Mouse (Mus musculus): ENCODE results near the gene Nrp2. TPM values are rescaled to one million over a fixed set of nuclear protein-coding genes. Genes with fewer than 3 reads are reported as not detected.
A peak's percentile ranks its signal among the peaks of the same experiment; 100 is the strongest.

Gene Nrp2
- total RNA-seq, 2 experiments from 2014 or later, result 25.3 to 28.3 TPM

DNA sequence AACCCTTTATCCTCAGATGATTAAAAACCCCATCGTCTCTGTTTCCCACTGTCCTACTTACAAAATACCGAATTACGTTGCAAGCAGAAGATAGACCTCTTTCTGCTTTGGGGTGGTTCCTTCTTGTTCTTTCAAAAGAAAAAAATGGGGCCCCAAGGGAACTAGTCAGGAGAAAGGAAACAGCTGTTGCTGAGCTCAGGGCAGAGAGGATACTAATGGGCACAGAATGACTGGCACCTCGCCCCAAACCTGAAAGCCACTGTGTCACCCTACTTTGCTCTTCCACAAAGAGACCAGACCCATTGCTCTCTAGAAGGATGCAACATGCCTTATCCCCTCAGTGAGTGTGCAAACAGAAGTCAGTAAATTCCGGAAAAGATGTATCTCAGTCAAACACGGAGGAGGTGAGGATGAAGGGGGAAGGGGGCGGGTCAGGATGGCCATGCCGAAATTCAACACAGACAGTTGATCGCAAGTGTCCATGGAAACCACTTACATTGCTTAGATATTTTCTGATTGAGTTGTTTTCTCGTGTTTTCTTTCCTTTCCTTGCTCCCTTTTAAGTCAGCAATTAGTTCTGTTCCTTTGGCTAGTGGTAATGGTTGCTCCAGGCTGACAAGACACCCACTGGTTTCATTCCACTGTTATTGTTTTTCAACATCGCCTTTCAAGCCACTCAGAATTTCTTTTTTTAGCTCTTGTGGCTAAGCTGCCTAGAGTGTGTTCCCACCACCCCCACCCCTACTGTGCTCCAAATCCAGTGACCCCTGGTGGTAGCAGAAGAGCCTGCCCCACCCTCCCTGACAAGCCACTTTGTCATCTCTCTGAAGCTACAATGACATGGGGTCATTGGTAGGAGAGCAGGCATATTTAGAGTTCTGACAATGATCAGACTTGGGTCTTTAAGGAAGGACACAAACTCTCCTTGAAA lies 71.5 kb downstream of the Nrp2 start:
- intact Hi-C loops (cut with DNase I), result loop anchor here (5.0 kb wide), 1 partner anchor 37 kb away; no protein-coding TSS in a partner anchor
- no peak for DNase-seq

DNA sequence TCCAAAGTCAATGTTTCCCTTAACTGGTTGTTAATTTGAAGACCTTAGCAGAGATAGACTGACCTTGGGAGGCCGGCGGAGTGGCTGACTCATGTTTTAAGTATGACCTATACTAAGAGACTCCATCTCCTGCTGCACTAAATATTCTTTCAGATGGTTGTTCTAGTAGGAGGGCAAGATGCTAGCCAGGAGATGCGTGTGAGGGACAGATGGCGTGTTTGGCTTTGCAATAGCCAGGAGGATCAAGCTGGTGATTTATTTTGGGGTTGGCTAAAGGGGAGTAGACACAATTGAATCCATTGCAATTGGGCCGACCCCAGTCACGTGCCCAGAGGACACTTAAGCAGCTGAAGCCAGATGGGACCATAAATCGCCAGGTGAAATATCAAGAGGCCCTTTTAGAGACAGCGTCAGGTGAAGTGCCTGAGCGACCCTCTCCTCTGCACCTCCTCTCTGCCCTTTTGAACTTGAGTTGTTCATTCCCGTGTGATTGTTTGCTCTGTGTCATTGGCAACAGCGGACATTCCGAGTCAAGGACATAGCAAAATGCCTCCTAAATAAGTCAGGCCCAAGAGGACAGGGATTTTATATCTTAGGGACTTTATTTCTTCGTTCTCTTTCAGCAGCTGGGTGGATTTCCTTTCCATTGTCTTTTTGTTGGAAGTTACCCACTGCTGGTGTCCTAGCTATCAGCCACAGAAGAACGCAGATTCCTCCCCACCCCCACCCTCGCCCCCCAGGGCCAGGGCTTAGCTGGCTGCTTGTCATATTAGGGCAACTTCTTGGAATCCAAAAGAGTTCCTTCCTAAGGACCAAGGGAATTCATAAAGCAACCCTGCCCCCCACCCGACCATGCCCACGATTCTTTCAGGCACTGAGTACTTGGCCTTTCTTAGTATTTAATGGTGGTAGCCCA lies 74.5 kb downstream of the Nrp2 start:
- no peak for DNase-seq
- intact Hi-C loops (cut with DNase I), result loop anchor here (5.0 kb wide), 1 partner anchor 40 kb away; no protein-coding TSS in a partner anchor

DNA sequence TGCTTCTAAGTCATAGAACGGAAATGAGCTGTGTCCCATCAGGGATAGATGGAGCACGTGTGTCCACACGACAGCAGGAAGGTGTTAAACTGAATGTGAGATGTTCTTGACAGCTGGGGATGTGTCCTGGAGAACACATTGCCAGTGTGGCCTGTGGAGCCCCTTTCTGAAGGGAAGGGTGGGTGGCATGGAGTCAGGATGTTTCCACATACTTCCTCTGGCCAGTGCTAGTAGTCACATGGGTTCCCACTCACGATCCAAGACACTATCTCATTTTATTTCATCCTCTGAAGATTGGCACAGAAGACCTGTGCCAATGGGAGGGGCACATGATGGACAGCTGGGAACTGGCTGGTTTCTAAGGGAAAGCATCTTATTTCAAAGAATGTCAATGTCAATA lies 75.8 kb downstream of the Nrp2 start:
- no peak for DNase-seq
- intact Hi-C loops (cut with DNase I), result loop anchor here (5.0 kb wide), 1 partner anchor 42 kb away; no protein-coding TSS in a partner anchor

DNA sequence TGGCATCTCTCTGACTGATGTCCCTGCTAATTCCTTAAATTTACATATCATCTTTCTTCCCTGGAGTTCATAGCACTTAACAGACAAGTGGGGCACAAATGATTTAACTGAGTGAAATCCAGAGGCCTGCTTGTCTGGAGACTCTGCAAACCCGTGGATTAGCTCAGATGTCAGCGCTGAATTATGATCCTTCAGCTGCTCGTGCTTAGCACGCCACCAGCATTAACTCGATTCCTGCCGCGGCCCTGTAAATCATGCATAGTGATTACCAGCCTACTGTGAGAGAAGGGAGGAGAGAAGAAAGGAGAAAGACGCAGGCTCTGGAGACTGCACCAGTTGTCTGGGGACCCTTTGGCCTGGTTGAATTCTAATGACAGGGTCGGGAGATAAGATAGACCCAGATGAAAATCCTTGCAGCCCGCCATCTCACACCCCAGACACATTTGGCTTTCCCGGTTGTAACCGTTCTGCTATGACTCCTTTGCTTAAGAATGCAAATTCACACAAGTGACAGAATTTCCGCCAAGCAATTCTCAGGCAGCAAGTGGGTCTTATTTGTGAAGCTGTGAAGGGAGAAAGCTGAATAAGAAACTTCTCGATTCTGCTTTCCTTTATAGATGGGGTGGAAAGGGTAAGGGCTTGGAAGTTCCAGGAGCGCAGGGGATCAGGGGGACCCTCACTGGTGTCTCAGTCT lies 77.1 kb downstream of the Nrp2 start:
- no peak for DNase-seq
- intact Hi-C loops (cut with DNase I), result loop anchor here (10.0 kb wide), 1 partner anchor 1405 kb away; no protein-coding TSS in a partner anchor

DNA sequence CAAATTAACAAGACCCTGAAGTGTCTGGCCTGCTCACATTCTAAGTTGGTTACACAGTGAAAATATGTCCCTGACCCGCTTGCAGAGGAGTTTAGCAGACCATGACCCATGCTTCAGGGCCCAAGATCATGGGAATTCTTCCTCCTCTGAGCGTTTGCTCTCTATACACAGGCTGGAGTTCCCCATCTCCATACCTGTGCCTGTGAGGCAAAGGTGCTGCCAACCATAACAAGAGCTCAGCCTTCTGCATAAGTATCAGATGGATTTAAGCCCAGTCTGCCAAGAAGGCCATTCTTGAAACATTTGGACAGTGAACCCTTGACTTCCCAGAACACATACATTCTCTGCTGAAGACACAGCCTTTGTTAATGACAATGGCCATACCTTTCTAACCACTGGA lies 79.1 kb downstream of the Nrp2 start:
- intact Hi-C loops (cut with DNase I), result loop anchor here (10.0 kb wide), 1 partner anchor 1407 kb away; no protein-coding TSS in a partner anchor
- no peak for DNase-seq

DNA sequence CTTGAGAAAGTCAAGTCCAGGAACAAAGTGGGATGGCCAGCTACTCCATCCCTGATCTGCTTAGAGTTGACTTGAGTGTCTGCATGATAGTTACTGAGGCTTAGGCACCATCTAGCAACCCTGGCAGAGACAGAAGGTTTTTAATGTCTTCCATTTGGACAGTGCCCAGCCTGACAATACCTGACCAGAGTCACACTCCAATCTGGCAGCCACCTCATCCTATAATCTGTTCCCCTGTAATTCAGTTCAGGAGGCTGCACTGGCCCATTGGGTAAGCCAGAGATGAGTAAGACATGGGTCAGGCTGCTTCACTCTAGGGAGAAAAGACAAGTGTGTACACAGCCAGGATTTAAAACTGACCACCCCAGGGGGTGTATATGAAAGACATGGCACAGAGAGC lies 79.5 kb downstream of the Nrp2 start:
- intact Hi-C loops (cut with DNase I), result loop anchor here (10.0 kb wide), 1 partner anchor 1408 kb away; no protein-coding TSS in a partner anchor
- no peak for DNase-seq

- DNase-seq, result no peak
- intact Hi-C loops (cut with DNase I), result loop anchor here (10.0 kb wide), 1 partner anchor 1409 kb away; no protein-coding TSS in a partner anchor
Observed at GRCm38 (mm10) chr1:62783354-62784083, 80.4 kb downstream of the Nrp2 start.

DNA sequence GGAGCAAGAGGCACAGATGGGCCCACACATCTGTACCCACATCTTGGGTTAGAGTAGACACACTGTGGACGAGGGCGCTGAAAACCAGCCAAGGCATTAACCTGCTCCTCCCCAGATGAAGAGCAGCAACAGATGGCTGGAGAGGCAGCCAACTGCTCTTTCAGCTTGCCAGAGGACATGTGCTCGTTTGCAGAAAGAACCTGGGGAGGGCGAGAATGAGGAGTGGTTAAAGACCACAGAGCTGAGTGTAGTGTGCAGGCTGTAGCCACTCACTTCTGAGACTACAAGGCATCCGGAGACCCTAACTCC lies 81.0 kb downstream of the Nrp2 start:
- intact Hi-C loops (cut with DNase I), result loop anchor here (10.0 kb wide), 1 partner anchor 1409 kb away; no protein-coding TSS in a partner anchor
- DNase-seq, result no peak

GRCm38 (mm10) chr1:62786255-62786654 lies 83.2 kb downstream of the Nrp2 start:
- intact Hi-C loops (cut with DNase I), result loop anchor here (2.0 to 10.0 kb wide), 3 partner anchors 143 to 1411 kb away; no protein-coding TSS in a partner anchor
- peak; percentile 61 to 73 for DNase-seq

DNA sequence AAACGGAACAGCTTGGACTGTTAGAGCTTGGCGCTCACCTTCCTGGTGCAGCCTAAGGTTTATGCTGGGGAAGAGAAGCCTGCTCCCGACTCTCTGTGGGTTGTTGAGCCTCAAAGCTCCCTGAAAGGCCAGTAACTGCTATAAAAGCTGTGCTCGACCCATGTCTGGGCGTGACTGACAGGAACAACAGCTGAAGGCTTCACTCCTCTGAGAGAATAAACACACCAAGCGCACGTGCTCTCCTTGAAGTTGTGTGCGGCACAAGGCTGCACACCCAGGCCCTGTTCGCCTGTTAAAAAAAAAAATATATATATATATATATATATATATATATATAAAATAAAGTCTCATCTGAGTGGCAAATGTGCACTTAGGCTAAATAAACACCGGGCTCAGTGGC lies 84.5 kb downstream of the Nrp2 start:
- DNase-seq, result no peak
- intact Hi-C loops (cut with DNase I), result loop anchor here (2.0 to 10.0 kb wide), 3 partner anchors 141 to 1413 kb away; no protein-coding TSS in a partner anchor

- no peak for DNase-seq
Observed at GRCm38 (mm10) chr1:62794223-62794895, 91.3 kb downstream of the Nrp2 start.

GRCm38 (mm10) chr1:62794896-62795255 lies 91.8 kb downstream of the Nrp2 start:
- no peak for DNase-seq
- intact Hi-C loops (cut with DNase I), result loop anchor here (2.0 kb wide), 2 partner anchors 134 to 170 kb away; no protein-coding TSS in a partner anchor

More at GRCm38 (mm10) chr1:62794223-62794895, 91.3 kb downstream of the Nrp2 start:
- intact Hi-C loops (cut with DNase I), result loop anchor here (2.0 kb wide), 2 partner anchors 134 to 170 kb away; no protein-coding TSS in a partner anchor

GRCm38 (mm10) chr1:62795307-62796037 lies 92.4 kb downstream of the Nrp2 start:
- intact Hi-C loops (cut with DNase I), result loop anchor here (2.0 kb wide), 2 partner anchors 133 to 169 kb away; no protein-coding TSS in a partner anchor
- peak; percentile 36 to 50 for DNase-seq

DNA sequence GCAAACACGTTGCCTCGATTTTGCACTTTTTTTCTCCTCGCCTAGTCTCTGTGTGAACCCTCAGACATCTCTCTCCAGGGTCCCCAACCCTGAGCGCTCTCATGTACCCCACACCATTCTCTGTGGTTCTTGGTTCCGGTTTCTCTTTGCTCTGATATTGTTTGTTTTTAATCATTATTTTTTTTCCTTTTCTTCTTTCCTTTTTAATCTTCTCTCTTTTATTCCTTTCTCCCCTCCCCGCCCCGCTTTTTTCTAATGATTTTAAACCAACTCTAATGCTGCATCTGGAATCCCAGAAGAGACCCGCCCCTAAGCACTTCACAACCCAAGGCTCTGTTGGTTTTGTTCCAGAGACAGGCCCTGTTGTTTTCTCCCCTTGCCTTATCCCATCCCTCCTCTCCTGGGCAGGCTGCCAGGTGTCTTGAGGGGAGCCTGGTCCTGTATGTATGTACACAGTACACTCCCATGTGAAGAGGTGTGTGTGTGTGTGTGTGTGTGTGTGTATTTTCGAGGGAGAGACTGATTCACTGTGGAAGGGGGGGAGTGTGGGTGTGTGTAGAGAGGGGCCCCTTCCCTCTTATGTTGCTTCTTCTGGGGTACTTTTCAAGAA lies 93.1 kb downstream of the Nrp2 start:
- DNase-seq, result no peak

DNA sequence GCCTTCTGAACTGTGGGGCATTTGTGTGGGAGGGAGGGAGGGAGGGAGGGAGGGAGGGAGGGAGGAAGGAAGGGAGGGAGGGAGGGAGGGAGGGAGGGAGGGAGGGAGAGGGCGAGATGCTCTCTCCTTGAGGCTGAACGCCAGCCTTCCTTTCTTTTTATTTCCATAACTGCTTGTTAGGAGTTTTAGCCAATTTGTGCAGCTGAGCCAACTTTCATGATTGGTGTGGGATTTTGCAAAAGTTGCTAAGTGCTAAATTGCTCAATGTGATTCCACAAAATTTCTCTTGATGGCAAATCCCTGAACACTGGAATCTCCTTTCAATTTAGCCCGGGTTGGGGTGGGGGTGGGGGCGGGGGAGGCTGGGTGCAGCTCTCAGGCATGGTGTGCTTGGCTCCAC lies 96.3 kb downstream of the Nrp2 start:
- DNase-seq, result no peak
- intact Hi-C loops (cut with DNase I), result no loop called here

More for the DNA sequence above, 93.1 kb downstream of the Nrp2 start:
- intact Hi-C loops (cut with DNase I), result no loop called here

DNA sequence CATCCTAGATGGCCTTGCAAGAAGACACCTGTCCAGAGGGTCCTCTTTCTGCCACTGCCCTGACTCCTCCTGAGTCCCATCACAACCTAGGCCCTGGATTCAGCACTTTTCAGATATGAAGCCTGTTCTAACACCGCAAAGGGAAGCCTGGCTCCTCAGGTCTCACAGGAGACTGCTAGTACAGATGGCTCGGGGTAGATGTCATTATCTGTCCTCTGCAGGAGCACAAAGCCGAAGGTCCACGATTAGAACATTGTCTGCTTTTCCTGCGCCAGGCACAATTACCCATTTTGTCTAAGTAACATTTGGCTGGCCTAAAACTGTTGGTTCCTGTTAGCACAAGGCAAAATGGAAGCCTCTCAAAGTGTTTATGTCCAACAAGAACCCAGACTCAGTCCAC lies 97.3 kb downstream of the Nrp2 start:
- no peak for DNase-seq
- intact Hi-C loops (cut with DNase I), result no loop called here

GRCm38 (mm10) chr1:62801429-62801828 lies 98.3 kb downstream of the Nrp2 start:
- intact Hi-C loops (cut with DNase I), result no loop called here

DNA sequence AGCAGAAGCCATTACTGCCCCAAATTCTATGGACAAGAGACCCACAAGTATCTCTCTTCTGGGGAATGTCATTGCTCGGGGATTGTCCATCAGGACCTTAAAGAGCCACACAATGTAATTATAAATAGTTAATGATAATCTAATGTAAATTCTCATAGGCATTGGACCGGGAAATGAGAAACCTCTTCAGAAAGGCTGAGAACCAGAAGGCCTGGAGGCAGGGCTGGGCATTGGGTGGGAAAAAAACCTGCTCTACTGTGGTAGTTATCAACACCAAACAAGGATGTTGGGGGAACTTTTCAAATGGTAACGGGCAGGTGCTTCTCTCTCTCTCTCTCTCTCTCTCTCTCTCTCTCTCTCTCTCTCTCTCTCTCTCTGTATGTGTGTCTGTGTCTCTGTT lies 98.8 kb downstream of the Nrp2 start:
- intact Hi-C loops (cut with DNase I), result no loop called here
- DNase-seq, result no peak

More at GRCm38 (mm10) chr1:62801429-62801828, 98.3 kb downstream of the Nrp2 start:
- DNase-seq, result no peak
